Mouse (Mus musculus): ENCODE measurements around the gene Nutm1.
"Not testable (repeated sequence)": the region's sequence is repeated elsewhere in the genome, so short reads cannot be mapped to it uniquely, and the experiment has no call there.

Nutm1 gene

GRCm38 (mm10) chr2:112259241-112259962 lies at the start of gene Nutm1:
Gene Nutm1, minus strand, starts transcription at chr2:112259291.
- DNase-seq = no peak

GRCm38 (mm10) chr2:112308671-112309070 lies 49.6 kb upstream of the Nutm1 start:
- no peak for DNase-seq

GRCm38 (mm10) chr2:112298221-112298620 lies 39.1 kb upstream of the Nutm1 start:
- DNase-seq = no peak

- DNase-seq = no peak
These were observed 37.1 kb upstream of the Nutm1 start for GRCm38 (mm10) chr2:112296211-112296610.

- no peak for DNase-seq
These were observed 33.7 kb upstream of the Nutm1 start for GRCm38 (mm10) chr2:112292823-112293222.

- no peak for DNase-seq
These were observed 30.4 kb upstream of the Nutm1 start for GRCm38 (mm10) chr2:112289507-112289906.

- DNase-seq = no peak
These were observed 28.0 kb upstream of the Nutm1 start for GRCm38 (mm10) chr2:112287059-112287458.

GRCm38 (mm10) chr2:112286062-112286461 lies 27.0 kb upstream of the Nutm1 start:
- DNase-seq = not testable (repeated sequence)

GRCm38 (mm10) chr2:112285031-112285390 lies 25.9 kb upstream of the Nutm1 start:
- no peak for DNase-seq

GRCm38 (mm10) chr2:112284363-112285030 lies 25.4 kb upstream of the Nutm1 start:
- peak; percentile 83 for DNase-seq

- DNase-seq = no peak
These were observed 23.8 kb upstream of the Nutm1 start for GRCm38 (mm10) chr2:112282846-112283245.

- no peak for DNase-seq
These were observed 17.8 kb upstream of the Nutm1 start for GRCm38 (mm10) chr2:112276870-112277269.

- no peak for DNase-seq
These were observed 14.4 kb upstream of the Nutm1 start for GRCm38 (mm10) chr2:112273474-112273873.

- DNase-seq = no peak
These were observed 13.8 kb upstream of the Nutm1 start for GRCm38 (mm10) chr2:112272909-112273308.

GRCm38 (mm10) chr2:112270011-112270410 lies 10.9 kb upstream of the Nutm1 start:
- DNase-seq = no peak

- no peak for DNase-seq
These were observed 8.6 kb upstream of the Nutm1 start for GRCm38 (mm10) chr2:112267547-112268269.

GRCm38 (mm10) chr2:112266780-112267179 lies 7.7 kb upstream of the Nutm1 start:
- DNase-seq = no peak

GRCm38 (mm10) chr2:112266242-112266592 lies 7.1 kb upstream of the Nutm1 start, which contains the start of gene Gm21985:
Gene Gm21985, plus strand, starts transcription at chr2:112266314.
- DNase-seq = peak; percentile 44

GRCm38 (mm10) chr2:112265448-112266241 lies 6.6 kb upstream of the Nutm1 start, which contains the start of gene Slc12a6:
Gene Slc12a6, plus strand, starts transcription at chr2:112265825.
- DNase-seq = peak; percentile 93

- no peak for DNase-seq
These were observed 5.3 kb upstream of the Nutm1 start for GRCm38 (mm10) chr2:112264364-112264763.

GRCm38 (mm10) chr2:112262779-112263295 lies 3.7 kb upstream of the Nutm1 start:
- DNase-seq = no peak
